Mouse (Mus musculus): ENCODE data around the gene Tnc.
"Not testable (repeated sequence)": the region's sequence is repeated elsewhere in the genome, so short reads cannot be mapped to it uniquely, and the experiment has no call there.

Tnc gene

DNA sequence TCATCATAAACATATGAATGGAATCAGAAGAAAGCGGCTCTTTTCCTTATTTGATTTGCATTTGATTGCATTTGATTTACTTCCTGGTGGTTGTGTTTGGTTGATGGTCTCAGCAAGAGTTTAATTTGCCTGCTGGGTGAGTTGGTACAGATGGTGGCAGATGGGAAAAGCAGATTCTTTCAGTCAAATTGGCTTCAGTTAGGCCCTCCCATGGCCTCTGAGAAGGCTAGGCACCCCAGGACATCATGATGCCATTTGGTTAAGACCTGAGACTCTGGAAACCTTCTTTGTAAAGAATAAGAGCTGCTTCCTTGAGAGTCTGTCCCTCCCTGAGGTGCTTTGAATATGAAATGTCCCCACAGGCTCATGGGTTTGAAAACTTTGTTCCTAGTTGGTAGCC, 75.1 kb downstream of the Tnc start:
- no peak for DNase-seq (ENCODE audit: inconsistent age in 2 of 2, low spot score in 1 of 2)

DNA sequence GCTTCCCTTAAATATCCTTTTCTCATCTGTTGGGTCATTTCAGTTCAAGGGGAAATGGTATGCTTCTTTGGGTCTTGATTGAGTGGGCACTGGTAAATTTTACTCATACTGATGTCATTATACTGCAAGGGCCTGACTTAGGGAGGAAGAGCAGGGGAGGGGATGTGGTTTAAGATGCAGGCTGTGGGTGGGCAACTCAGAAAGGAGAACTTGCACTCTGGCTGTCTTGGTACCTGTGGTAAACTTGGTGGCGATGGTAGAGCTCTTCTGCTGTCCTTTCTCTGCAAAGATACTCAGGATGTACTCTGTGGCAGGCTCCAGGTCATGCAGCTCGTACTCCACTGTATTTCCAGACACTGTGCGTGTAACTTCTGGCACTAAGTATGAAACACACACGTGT, 75.9 kb downstream of the Tnc start:
- no peak for DNase-seq (ENCODE audit: inconsistent age in 2 of 2, low spot score in 1 of 2)

DNA sequence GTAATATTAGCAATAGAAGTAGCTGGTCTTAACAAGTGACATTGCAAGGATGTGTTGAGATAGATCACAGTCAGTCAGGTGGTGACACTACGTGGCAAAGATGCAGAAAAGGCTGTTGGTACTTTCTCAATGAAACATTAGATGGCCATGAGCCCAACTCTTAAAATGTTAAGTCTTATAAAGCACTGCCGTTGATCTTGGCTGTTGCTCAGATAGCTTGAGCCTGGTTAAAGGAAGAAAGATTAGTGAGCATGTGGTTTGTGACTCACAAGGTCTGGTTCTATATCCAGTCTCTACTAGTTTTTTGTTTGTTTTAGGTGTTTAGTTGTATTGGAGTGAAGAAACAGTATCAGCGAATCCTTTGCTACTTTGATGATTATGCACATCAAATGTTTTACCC, 76.9 kb downstream of the Tnc start:
- DNase-seq (ENCODE audit: inconsistent age in 2 of 2, low spot score in 1 of 2) = no peak

DNA sequence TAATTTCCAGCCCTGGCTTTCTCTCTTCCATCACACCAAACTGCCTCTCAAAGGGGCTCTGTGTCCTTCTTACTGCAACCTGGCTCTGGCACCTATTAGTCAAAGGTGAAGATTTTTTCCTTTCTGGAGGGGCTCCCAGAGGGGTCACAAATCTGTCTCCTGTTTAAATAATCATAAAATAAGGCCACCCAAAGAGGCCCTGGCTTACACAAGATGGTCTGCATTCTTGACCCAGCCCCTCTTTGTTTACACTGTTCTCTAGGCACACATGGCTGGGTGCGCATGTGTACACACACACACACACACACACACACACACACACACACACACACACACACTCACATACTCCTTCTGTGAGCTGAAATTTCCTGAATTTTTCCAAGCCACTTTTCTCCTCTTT, 83.4 kb downstream of the Tnc start:
- DNase-seq (ENCODE audit: inconsistent age in 2 of 2, low spot score in 1 of 2) = no peak

DNA sequence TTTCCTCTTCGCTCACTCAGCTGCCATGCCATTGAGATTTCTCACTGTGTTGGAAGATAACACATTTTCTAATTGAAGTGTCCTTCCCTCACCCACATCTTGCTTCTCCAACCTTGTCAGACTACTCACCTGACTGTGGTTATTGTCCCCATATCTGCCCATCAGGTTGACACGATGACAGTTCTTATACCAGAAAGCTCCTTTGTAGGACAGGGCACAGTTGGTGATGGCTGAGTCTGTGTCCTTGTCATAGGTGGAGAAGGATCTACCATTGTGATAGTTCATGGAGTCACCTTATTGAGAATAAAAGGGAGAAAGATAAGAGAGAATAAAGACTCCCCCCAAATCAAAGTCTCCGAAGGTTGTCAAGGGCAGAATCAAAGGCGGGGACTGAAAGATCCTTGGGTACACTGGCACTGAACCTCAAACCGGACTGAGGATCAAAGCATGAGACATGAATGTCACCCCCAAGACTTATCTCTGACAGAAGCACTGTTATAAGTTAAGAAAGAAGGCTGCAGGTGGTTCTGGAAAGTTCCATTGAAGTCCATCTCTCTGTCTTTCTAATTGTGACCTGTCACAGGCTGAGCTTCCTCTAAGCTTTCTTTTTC, 84.9 kb downstream of the Tnc start:
- DNase-seq (ENCODE audit: inconsistent age in 2 of 2, low spot score in 1 of 2) = no peak

- DNase-seq (ENCODE audit: inconsistent age in 2 of 2, low spot score in 1 of 2) = no peak
Measured at GRCm38 (mm10) chr4:63958601-63959000, 88.2 kb downstream of the Tnc start.

GRCm38 (mm10) chr4:63950054-63950453, 96.8 kb downstream of the Tnc start:
- no peak for DNase-seq (ENCODE audit: inconsistent age in 2 of 2, low spot score in 1 of 2)

GRCm38 (mm10) chr4:63948688-63949073, 98.1 kb downstream of the Tnc start:
- DNase-seq (ENCODE audit: inconsistent age in 2 of 2, low spot score in 1 of 2) = not testable (repeated sequence)

- peak; percentile 58 to 91 for DNase-seq (ENCODE audit: inconsistent age in 2 of 2, low spot score in 1 of 2)
Measured at GRCm38 (mm10) chr4:63948066-63948687, 98.6 kb downstream of the Tnc start.

DNA sequence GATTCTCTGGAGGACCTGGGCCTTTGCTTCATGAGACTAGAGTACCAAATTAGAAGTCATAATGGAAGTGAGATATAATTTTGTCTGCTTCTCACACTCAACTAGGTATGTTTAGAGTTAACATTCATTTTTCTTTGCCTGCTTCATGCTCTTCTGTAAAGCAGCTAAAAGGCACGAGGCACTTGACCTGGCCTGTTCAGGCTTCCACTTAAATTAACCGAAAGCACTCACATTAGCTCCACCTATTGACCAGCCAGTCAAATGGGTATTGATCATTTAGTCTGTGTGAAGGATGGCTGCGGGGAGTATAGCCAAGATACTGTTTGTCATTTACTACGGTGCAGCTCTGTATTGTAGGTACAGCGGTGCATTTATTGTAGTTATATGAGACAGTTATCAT, 103.0 kb downstream of the Tnc start:
- DNase-seq (ENCODE audit: inconsistent age in 2 of 2, low spot score in 1 of 2) = no peak

- DNase-seq (ENCODE audit: inconsistent age in 2 of 2, low spot score in 1 of 2) = no peak
Measured at GRCm38 (mm10) chr4:63942875-63943274, 103.9 kb downstream of the Tnc start.

DNA sequence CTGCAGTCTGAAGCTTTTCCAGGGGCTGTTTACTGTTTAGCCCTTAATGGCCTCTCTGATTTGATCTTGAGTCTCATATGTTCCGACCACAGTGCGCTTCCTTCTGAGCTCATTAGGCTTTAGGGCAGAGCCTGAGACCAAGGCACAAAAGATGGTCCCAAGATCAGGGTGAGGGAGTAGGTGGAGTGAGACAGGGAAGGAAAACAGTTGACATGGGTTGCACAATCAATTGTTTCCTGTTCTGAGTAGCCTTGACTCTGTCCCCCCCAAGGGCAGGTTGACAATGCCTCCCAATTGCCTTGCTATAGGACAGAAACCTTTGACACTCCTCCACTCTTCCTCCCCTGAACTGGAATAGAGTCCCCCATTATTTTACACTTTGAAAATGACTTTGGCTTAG, 105.4 kb downstream of the Tnc start:
- DNase-seq (ENCODE audit: inconsistent age in 2 of 2, low spot score in 1 of 2) = no peak

DNA sequence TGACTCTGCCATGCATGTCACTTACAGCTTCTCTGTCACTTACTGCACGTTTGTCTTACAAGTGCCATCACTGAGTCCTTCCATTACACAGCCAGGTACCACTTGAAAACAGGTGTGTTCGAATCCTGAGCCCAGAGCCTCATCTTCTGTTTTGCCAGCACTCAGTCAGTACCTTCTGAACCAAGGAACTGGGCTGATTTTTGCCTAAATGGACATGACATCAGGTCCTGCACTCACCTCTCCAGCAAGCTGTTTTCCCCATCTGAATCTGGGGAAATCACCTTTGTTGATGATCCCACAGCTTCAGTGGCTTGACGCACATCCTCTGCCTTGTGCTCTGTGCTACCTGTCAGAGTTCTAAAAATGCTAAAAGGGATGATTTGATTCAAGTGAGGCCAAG, 107.4 kb downstream of the Tnc start:
- no peak for DNase-seq (ENCODE audit: inconsistent age in 2 of 2, low spot score in 1 of 2)

GRCm38 (mm10) chr4:63935960-63936359, 110.9 kb downstream of the Tnc start:
- no peak for DNase-seq (ENCODE audit: inconsistent age in 2 of 2, low spot score in 1 of 2)

DNA sequence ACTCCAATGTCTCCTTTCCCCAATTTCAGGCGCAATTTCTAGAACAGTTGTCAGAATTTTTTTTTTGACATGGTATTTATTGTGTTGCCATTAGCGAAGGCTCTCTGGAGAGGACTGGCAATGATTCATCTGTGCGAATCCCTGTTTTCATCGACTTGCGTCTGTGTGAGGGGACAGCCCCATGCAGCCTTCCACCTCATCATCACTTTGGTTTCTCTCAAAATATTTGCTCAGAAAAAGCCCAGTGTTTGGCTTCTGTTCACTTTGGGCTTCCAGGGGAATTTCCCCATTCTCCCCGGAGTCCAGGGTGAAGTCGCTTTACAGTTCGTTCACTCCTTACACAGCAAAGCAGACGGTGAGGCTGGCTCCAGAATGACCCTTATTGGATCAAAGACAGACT, 111.5 kb downstream of the Tnc start:
- no peak for DNase-seq (ENCODE audit: inconsistent age in 2 of 2, low spot score in 1 of 2)

DNA sequence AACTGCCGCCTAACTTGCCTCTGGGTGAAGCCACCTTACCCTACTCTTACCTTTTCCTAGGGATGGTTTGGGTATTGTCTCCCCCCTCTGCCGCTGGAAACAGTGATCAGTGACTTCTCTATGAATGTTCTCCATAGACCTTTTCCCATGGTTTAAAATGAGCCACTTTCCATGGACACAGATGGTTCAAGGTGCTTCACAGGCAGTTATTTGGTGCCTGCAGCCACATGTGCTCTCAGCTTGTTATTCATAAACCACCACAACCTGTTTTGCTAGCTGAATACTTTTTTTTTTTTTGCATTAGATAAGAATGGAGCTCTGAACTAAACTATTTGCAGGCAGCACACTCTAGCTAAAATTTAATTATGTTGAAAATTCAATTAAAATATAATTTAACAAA, 116.0 kb downstream of the Tnc start:
- no peak for DNase-seq (ENCODE audit: inconsistent age in 2 of 2, low spot score in 1 of 2)

GRCm38 (mm10) chr4:63929490-63929889, 117.3 kb downstream of the Tnc start:
- no peak for DNase-seq (ENCODE audit: inconsistent age in 2 of 2, low spot score in 1 of 2)

DNA sequence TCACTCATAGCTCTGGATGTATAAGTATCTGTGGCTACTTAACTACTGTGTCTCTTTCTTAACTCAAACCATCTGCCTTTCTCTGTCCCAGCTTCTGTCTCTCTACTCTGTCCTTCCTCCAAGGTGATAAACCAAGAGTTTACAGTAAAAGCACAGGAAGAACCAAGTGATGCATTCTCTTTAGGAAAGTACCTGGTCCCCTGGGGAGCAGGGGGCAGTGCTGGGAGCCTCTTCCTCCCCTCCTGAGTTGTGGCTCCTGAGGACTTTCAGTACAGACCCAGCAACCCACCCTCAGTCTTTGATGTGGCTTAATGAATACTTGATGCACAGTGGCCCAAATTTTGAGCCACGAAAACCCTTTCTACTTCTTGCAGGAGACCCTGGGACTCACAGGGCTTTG, 118.6 kb downstream of the Tnc start:
- DNase-seq (ENCODE audit: inconsistent age in 2 of 2, low spot score in 1 of 2) = no peak

GRCm38 (mm10) chr4:63917181-63917580, 129.6 kb downstream of the Tnc start:
- DNase-seq (ENCODE audit: inconsistent age in 2 of 2, low spot score in 1 of 2) = no peak

- DNase-seq (ENCODE audit: inconsistent age in 2 of 2, low spot score in 1 of 2) = no peak
Measured at GRCm38 (mm10) chr4:63916753-63917152, 130.1 kb downstream of the Tnc start.

DNA sequence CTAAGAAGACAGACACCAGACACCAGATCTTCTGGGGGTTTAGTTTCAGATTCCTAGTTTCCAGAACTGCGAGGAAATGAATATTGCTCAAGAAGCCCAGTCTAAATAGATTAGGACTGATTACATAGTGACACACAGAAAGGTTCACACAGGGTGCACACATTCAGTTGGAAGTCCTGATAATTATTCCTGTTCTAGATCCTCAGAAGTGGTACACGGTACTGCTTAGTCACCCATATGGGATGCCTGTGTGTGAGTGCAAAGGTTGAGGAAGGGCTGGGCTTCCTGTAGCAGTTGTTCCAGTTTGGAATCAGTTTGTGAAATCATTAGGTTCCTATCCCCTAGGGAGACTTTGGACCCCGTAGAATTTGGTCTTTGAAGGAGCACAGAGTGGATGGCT, 130.5 kb downstream of the Tnc start:
- no peak for DNase-seq (ENCODE audit: inconsistent age in 2 of 2, low spot score in 1 of 2)
